Mouse (Mus musculus) thymus, postnatal 25 days (tissue): ENCODE results near the gene Gm47791.

Source experiments
- DNase-seq: peaks from one replicate; pipeline ENCODE4 v3.0.0; 2022

Gene Gm47791

GRCm38 (mm10) chr1:82785546-82785945 lies 14.5 kb upstream of the Gm47791 start:
- no peak for DNase-seq

- no peak for DNase-seq
Measured at GRCm38 (mm10) chr1:82783559-82783958, 12.5 kb upstream of the Gm47791 start.

- no peak for DNase-seq
Measured at GRCm38 (mm10) chr1:82779388-82779966, 8.4 kb upstream of the Gm47791 start.

GRCm38 (mm10) chr1:82775293-82775692 lies 4.2 kb upstream of the Gm47791 start:
- no peak for DNase-seq

GRCm38 (mm10) chr1:82773208-82773607 lies 2.2 kb upstream of the Gm47791 start:
- DNase-seq, result no peak

GRCm38 (mm10) chr1:82772428-82772827 lies 1.4 kb upstream of the Gm47791 start:
- no peak for DNase-seq

- no peak for DNase-seq
Measured at GRCm38 (mm10) chr1:82768269-82768668, 2.8 kb downstream of the Gm47791 start, which contains the start of gene Tm4sf20. Tm4sf20 (minus strand) TSS chr1:82768461.

GRCm38 (mm10) chr1:82766641-82767040 lies 4.4 kb downstream of the Gm47791 start:
- DNase-seq, result no peak

GRCm38 (mm10) chr1:82766227-82766626 lies 4.8 kb downstream of the Gm47791 start:
- DNase-seq, result no peak

GRCm38 (mm10) chr1:82762274-82762673 lies 8.8 kb downstream of the Gm47791 start:
- no peak for DNase-seq

- no peak for DNase-seq
Measured at GRCm38 (mm10) chr1:82761454-82762169, 9.4 kb downstream of the Gm47791 start.

GRCm38 (mm10) chr1:82759520-82759919 lies 11.5 kb downstream of the Gm47791 start:
- DNase-seq, result no peak

- no peak for DNase-seq
Measured at GRCm38 (mm10) chr1:82747714-82748452, 23.2 kb downstream of the Gm47791 start.

GRCm38 (mm10) chr1:82746408-82746807 lies 24.6 kb downstream of the Gm47791 start:
- no peak for DNase-seq

- no peak for DNase-seq
Measured at GRCm38 (mm10) chr1:82743962-82744361, 27.1 kb downstream of the Gm47791 start.

GRCm38 (mm10) chr1:82741539-82741938 lies 29.5 kb downstream of the Gm47791 start:
- no peak for DNase-seq

- DNase-seq, result no peak
Measured at GRCm38 (mm10) chr1:82738066-82738465, 33.0 kb downstream of the Gm47791 start.

- no peak for DNase-seq
Measured at GRCm38 (mm10) chr1:82733357-82733756, 37.7 kb downstream of the Gm47791 start.

- no peak for DNase-seq
Measured at GRCm38 (mm10) chr1:82726482-82726881, 44.6 kb downstream of the Gm47791 start.

- DNase-seq, result no peak
Measured at GRCm38 (mm10) chr1:82725875-82726185, 45.2 kb downstream of the Gm47791 start.

GRCm38 (mm10) chr1:82725026-82725874 lies 45.8 kb downstream of the Gm47791 start:
- DNase-seq, result peak; percentile 1

- peak; percentile 91 for DNase-seq
Measured at GRCm38 (mm10) chr1:82724339-82725025, 46.6 kb downstream of the Gm47791 start, which contains the start of gene Mff. Mff (plus strand) TSS chr1:82724890.
